ENCODE assay signal across 14 mouse cellular contexts in the genomic region with DNA sequence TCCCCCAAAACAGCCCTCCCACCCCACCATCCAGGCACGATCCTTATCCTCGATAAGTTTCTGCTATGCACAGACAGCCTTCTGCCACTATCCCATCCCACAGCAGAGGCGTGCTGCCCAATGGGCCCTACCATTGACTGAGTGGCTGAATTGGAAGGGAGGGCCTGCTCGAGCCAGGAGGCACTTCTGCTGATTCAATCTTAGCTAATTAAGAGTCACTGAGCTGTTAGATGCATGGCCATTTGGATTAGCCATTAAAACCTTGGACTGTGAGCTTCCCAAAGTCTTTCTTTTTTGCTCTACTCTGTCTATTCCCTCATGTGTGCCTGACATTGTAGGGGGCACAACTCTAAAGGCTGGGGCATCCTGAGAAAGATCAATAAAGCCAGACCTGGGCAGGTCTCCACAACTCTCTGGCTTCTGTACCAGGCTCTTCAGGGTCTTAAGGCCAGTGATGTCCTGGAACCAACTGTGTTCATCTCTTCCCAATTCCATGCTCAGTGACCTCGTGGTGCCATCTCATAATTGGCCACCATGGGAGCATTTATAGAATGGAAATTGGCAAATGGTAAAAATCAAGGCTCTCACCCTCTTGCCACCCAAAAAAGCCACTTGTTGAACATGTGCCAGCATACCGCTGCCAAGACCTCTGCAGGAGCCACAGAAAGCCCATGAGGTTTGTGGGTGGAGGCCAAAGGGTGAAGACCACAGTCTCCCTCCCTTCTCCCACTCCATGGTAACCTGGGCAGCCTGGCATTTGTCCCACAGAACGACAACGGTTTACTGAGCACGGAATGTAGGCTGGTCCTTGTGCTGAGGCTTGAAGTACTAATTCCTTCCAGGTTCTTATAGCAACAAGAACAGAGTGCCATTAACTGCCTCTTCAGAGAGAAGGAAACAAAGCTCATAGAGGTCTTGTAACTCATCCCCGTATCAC.
DNase-seq lines count a peak whose midpoint lies in the region; ATAC-seq and TF ChIP-seq lines count a peak whose summit lies in the region.
"Had no signal": no experiment of that assay in that cellular context is flagged by ENCODE, and none has a peak within 500 bp of the region (broad histone marks: within the 10 kb centered on the region; RNA-seq: fewer than 3 reads in every experiment).

No protein-coding gene starts in this region.

- H3K9me3 ChIP-seq in liver, postnatal 0 days (ENCODE audit: low read length) = no peaks in the 10 kb centered on the region
- H3K9me3 ChIP-seq: limb, embryonic 12.5 days; neural tube, embryonic 12.5 days had no signal

- no peak for TF ChIP-seq EP300 in liver, postnatal 0 days (IDR thresholded peaks at IDR 0.05; ENCODE audit: low read depth)

- peak; percentile 68 to 75 for ATAC-seq in hematopoietic stem cell, adult 5-6 weeks (replicated peaks in 1 of 2; ENCODE audit: insufficient read depth in 1 of 2, low FRiP score in 2 of 2, low TSS enrichment in 1 of 2, low read depth in 1 of 2, poor library complexity in 2 of 2, severe bottlenecking in 2 of 2)
- ATAC-seq in liver, postnatal 0 days = no peak
- ATAC-seq: intestine, postnatal 0 days had no signal

- H3K27ac ChIP-seq in layer of hippocampus, adult 2 months = no peak overlapping the region
- no peak overlapping the region for H3K27ac ChIP-seq in liver, postnatal 0 days (ENCODE audit: low read depth)
- H3K27ac ChIP-seq: limb, embryonic 12.5 days; macrophage; neural tube, embryonic 12.5 days had no signal

- no peaks in the 10 kb centered on the region for H3K4me1 ChIP-seq in liver, postnatal 0 days (ENCODE audit: insufficient read depth)
- H3K4me1 ChIP-seq: limb, embryonic 12.5 days; neural tube, embryonic 12.5 days had no signal

- H3K27me3 ChIP-seq in liver, postnatal 0 days (ENCODE audit: insufficient read depth, low read length) = no peaks in the 10 kb centered on the region
- H3K27me3 ChIP-seq: limb, embryonic 12.5 days; neural tube, embryonic 12.5 days had no signal

- WGBS in liver, postnatal 0 days (ENCODE audit: insufficient replicate concordance) = 74% methylated on average over 10 of the region's 10 CpGs

- no peaks in the 10 kb centered on the region for H3K36me3 ChIP-seq in liver, postnatal 0 days (replicated peaks; ENCODE audit: insufficient read depth, low read length)
- H3K36me3 ChIP-seq: limb, embryonic 12.5 days; neural tube, embryonic 12.5 days had no signal

- DNase-seq in layer of hippocampus, postnatal 10 days (ENCODE audit: low spot score in 2 of 2) = peak; percentile 43 to 48
- no peak for DNase-seq in layer of hippocampus, adult 2 months (ENCODE audit: low spot score in 2 of 2)
- peak; percentile 90 to 93 for DNase-seq in kidney, adult 8-10 months
- peak; percentile 5 for DNase-seq in lung, postnatal 14 days
- no peak for DNase-seq in liver, postnatal 0 days
- DNase-seq in testis, postnatal 10 days (ENCODE audit: low spot score) = no peak
- DNase-seq: adrenal gland, adult 8-10 months; cerebellum, adult 8-10 months; thymus, postnatal 14 days had no signal

- no peak overlapping the region for H3K9ac ChIP-seq in liver, postnatal 0 days (replicated peaks)
- H3K9ac ChIP-seq: limb, embryonic 12.5 days; neural tube, embryonic 12.5 days had no signal

- H3K4me3 ChIP-seq in layer of hippocampus, adult 2 months = no peak overlapping the region
- no peak overlapping the region for H3K4me3 ChIP-seq in liver, postnatal 0 days (ENCODE audit: low read depth, low read length)
- H3K4me3 ChIP-seq: limb, embryonic 12.5 days; neural tube, embryonic 12.5 days had no signal

- no peak for TF ChIP-seq CTCF in layer of hippocampus, adult 2 months (conservative IDR thresholded peaks at IDR 0.05)
- TF ChIP-seq CTCF in liver, postnatal 0 days (IDR thresholded peaks at IDR 0.05; ENCODE audit: low read depth) = no peak

- no peak overlapping the region for H3K4me2 ChIP-seq in liver, postnatal 0 days (ENCODE audit: low read depth, low read length)
- H3K4me2 ChIP-seq: limb, embryonic 12.5 days; neural tube, embryonic 12.5 days had no signal

Comparison
In these comparisons a context has a peak if more than half of its experiments do, and no peak if none do; other contexts are left out.
1. DNase-seq: peak in layer of hippocampus, postnatal 10 days (2 of 2), kidney, adult 8-10 months (2 of 2) and lung, postnatal 14 days (single experiment); none in layer of hippocampus, adult 2 months (0 of 2), liver, postnatal 0 days (single experiment) and testis, postnatal 10 days (single experiment).